Mouse (Mus musculus): ENCODE measurements at regions not wholly inside any gene's neighbourhood (a gene's known extent, or its start where the extent isn't known, plus 50 kb on each side); places are given as distances from the start of the nearest gene placed in this dataset.

GRCm38 (mm10) chr2:171363381-171363780 lies 631.8 kb downstream of the Dok5 start:
- H3K4me3 ChIP-seq (ENCODE audit: low read depth, low read length) = no peak overlapping the region
- no peak overlapping the region for H3K9ac ChIP-seq (ENCODE audit: low read depth, poor library complexity, severe bottlenecking)
- H3K36me3 ChIP-seq (ENCODE audit: control insufficient read depth, insufficient read depth, low read length, poor library complexity, severe bottlenecking) = no peaks in the 10 kb centered on the region
- no peaks in the 10 kb centered on the region for H3K9me3 ChIP-seq (replicated peaks; ENCODE audit: control insufficient read depth, insufficient read depth, low read length, poor library complexity, severe bottlenecking)
- H3K4me1 ChIP-seq (ENCODE audit: control insufficient read depth, insufficient read depth, low read length) = no peaks in the 10 kb centered on the region
- H3K27ac ChIP-seq (ENCODE audit: insufficient read depth, low read length) = no peak overlapping the region
- H3K27me3 ChIP-seq (ENCODE audit: control insufficient read depth, insufficient read depth, low read length, poor library complexity, severe bottlenecking) = no peaks in the 10 kb centered on the region
- no peak for TF ChIP-seq EP300 (IDR thresholded peaks at IDR 0.05; ENCODE audit: insufficient read depth, low read depth, low read length)
- TF ChIP-seq CTCF (IDR thresholded peaks at IDR 0.05; ENCODE audit: low read depth, low read length) = no peak
- TF ChIP-seq POLR2A (IDR thresholded peaks at IDR 0.05; ENCODE audit: insufficient read depth, low read length) = no peak

GRCm38 (mm10) chr2:171358071-171358760 lies 626.6 kb downstream of the Dok5 start:
- H3K36me3 ChIP-seq (ENCODE audit: control insufficient read depth, insufficient read depth, low read length, poor library complexity, severe bottlenecking) = no peaks in the 10 kb centered on the region
- H3K4me3 ChIP-seq (ENCODE audit: low read depth, low read length) = no peak overlapping the region
- no peak overlapping the region for H3K27ac ChIP-seq (ENCODE audit: insufficient read depth, low read length)
- H3K27me3 ChIP-seq (ENCODE audit: control insufficient read depth, insufficient read depth, low read length, poor library complexity, severe bottlenecking) = no peaks in the 10 kb centered on the region
- no peaks in the 10 kb centered on the region for H3K4me1 ChIP-seq (ENCODE audit: control insufficient read depth, insufficient read depth, low read length)
- H3K9ac ChIP-seq (ENCODE audit: low read depth, poor library complexity, severe bottlenecking) = no peak overlapping the region
- TF ChIP-seq CTCF (IDR thresholded peaks at IDR 0.05; ENCODE audit: low read depth, low read length) (no peak), EP300 (IDR thresholded peaks at IDR 0.05; ENCODE audit: insufficient read depth, low read depth, low read length) (no peak), POLR2A (IDR thresholded peaks at IDR 0.05; ENCODE audit: insufficient read depth, low read length) (no peak)
- H3K9me3 ChIP-seq (replicated peaks; ENCODE audit: control insufficient read depth, insufficient read depth, low read length, poor library complexity, severe bottlenecking) = 0 out of 2 replicates have a peak, but pooled peaks cover 3% of the 10 kb centered on the region

DNA sequence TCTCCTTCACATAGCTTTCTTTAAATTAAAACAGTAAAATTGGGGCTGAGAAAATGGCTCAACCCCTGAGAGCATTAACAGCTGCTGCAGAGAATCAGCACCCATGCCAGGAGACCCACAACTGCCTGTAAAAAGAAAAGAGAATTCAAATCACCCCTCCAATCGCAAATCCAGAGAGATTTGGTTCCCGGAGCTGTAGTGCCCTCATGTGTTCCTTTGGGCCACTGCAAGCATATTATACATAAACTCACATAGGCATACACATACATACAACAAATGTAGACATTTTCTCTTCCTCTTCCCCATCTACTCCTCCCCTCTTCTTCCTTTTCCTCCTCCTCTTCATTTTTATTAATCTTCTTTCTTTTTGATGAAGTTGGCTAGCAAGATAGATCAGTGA lies 616.5 kb downstream of the Dok5 start:
- no peaks in the 10 kb centered on the region for H3K36me3 ChIP-seq (ENCODE audit: control insufficient read depth, insufficient read depth, low read length, poor library complexity, severe bottlenecking)
- H3K4me1 ChIP-seq (ENCODE audit: control insufficient read depth, insufficient read depth, low read length) = no peaks in the 10 kb centered on the region
- H3K4me3 ChIP-seq (ENCODE audit: low read depth, low read length) = no peak overlapping the region
- H3K27me3 ChIP-seq (ENCODE audit: control insufficient read depth, insufficient read depth, low read length, poor library complexity, severe bottlenecking) = no peaks in the 10 kb centered on the region
- TF ChIP-seq EP300 (IDR thresholded peaks at IDR 0.05; ENCODE audit: insufficient read depth, low read depth, low read length) (no peak), POLR2A (IDR thresholded peaks at IDR 0.05; ENCODE audit: insufficient read depth, low read length) (no peak), CTCF (IDR thresholded peaks at IDR 0.05; ENCODE audit: low read depth, low read length) (no peak)
- H3K9me3 ChIP-seq (replicated peaks; ENCODE audit: control insufficient read depth, insufficient read depth, low read length, poor library complexity, severe bottlenecking) = no peaks in the 10 kb centered on the region
- no peak overlapping the region for H3K9ac ChIP-seq (ENCODE audit: low read depth, poor library complexity, severe bottlenecking)
- no peak overlapping the region for H3K27ac ChIP-seq (ENCODE audit: insufficient read depth, low read length)

- no peak for TF ChIP-seq EP300 (IDR thresholded peaks at IDR 0.05; ENCODE audit: insufficient read depth, low read depth, low read length)
- TF ChIP-seq CTCF (IDR thresholded peaks at IDR 0.05; ENCODE audit: low read depth, low read length) = no peak
- no peak for TF ChIP-seq POLR2A (IDR thresholded peaks at IDR 0.05; ENCODE audit: insufficient read depth, low read length)
- H3K4me1 ChIP-seq (ENCODE audit: control insufficient read depth, insufficient read depth, low read length) = no peaks in the 10 kb centered on the region
- no peak overlapping the region for H3K27ac ChIP-seq (ENCODE audit: insufficient read depth, low read length)
- no peak overlapping the region for H3K4me3 ChIP-seq (ENCODE audit: low read depth, low read length)
- H3K27me3 ChIP-seq (ENCODE audit: control insufficient read depth, insufficient read depth, low read length, poor library complexity, severe bottlenecking) = no peaks in the 10 kb centered on the region
- H3K9ac ChIP-seq (ENCODE audit: low read depth, poor library complexity, severe bottlenecking) = no peak overlapping the region
- H3K36me3 ChIP-seq (ENCODE audit: control insufficient read depth, insufficient read depth, low read length, poor library complexity, severe bottlenecking) = no peaks in the 10 kb centered on the region
- H3K9me3 ChIP-seq (replicated peaks; ENCODE audit: control insufficient read depth, insufficient read depth, low read length, poor library complexity, severe bottlenecking) = no peaks in the 10 kb centered on the region; the same call in 1 of the 2 replicates
These were observed 602.5 kb downstream of the Dok5 start for GRCm38 (mm10) chr2:171333816-171334757.

DNA sequence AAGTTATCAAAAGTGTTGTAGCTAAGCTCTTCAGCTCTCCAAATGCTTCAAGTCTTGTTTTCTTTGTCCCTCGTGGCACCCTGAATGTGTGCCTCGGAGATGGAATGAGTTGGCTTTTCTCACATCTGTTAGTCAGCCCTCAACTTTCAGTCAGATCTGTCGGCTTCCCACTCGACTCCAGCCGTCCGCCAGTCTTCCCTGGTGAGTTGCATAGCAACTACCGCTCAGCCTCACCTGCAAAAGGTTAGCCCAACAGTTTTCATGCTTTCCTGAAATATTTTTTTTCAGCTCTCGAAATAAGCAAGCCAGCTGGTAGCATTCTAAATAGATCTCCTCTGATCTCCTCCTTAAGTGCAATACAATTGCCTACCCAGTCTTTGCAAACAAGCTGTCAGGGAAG lies 601.2 kb downstream of the Dok5 start:
- no peaks in the 10 kb centered on the region for H3K36me3 ChIP-seq (ENCODE audit: control insufficient read depth, insufficient read depth, low read length, poor library complexity, severe bottlenecking)
- H3K4me3 ChIP-seq (ENCODE audit: low read depth, low read length) = no peak overlapping the region
- no peaks in the 10 kb centered on the region; the same call in 1 of the 2 replicates for H3K9me3 ChIP-seq (replicated peaks; ENCODE audit: control insufficient read depth, insufficient read depth, low read length, poor library complexity, severe bottlenecking)
- no peaks in the 10 kb centered on the region for H3K27me3 ChIP-seq (ENCODE audit: control insufficient read depth, insufficient read depth, low read length, poor library complexity, severe bottlenecking)
- no peak for TF ChIP-seq POLR2A (IDR thresholded peaks at IDR 0.05; ENCODE audit: insufficient read depth, low read length)
- no peak for TF ChIP-seq CTCF (IDR thresholded peaks at IDR 0.05; ENCODE audit: low read depth, low read length)
- TF ChIP-seq EP300 (IDR thresholded peaks at IDR 0.05; ENCODE audit: insufficient read depth, low read depth, low read length) = no peak
- H3K4me1 ChIP-seq (ENCODE audit: control insufficient read depth, insufficient read depth, low read length) = no peaks in the 10 kb centered on the region
- no peak overlapping the region for H3K27ac ChIP-seq (ENCODE audit: insufficient read depth, low read length)
- no peak overlapping the region for H3K9ac ChIP-seq (ENCODE audit: low read depth, poor library complexity, severe bottlenecking)

Measured in ES-Bruce4 (cell line).